Mouse (Mus musculus) stomach, postnatal 0 days (tissue): ENCODE measurements around the gene Tceal9.

Experiments
- CTCF ChIP-seq: IDR thresholded peaks from 2 replicates; pipeline ENCODE4 v1.5.1; 2016; ENCODE audit warnings: antibody characterized with exemption, low read depth, mild to moderate bottlenecking, moderate library complexity
- EP300 ChIP-seq: optimal IDR thresholded peaks from 2 replicates; pipeline ENCODE3; 2016; ENCODE audit warnings: antibody characterized with exemption

DNA sequence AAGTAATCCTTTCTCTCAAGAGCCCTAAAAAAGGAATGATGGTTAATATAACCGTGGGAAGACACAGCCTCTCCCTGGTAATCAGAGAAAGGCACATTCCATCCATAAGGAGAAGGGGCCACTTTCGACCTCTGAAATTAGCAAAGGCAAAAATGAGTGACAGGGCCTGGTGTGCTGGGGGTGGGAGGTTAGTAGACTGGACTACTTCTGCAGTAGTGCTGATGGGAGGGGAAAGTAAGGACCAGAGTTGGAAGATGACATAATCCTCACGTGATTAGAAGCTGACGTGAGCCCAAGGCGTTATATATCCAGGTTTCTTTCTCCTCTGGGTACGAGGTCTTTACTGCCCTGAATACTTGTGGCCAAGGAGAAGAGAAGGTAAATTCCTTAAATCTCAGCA lies 21.2 kb upstream of the Tceal9 start:
- TF ChIP-seq CTCF (no peak), EP300 (no peak)
